Mouse (Mus musculus) kidney, adult 2 months (tissue): ENCODE data around the gene AW011738.

Experiments used
- CTCF ChIP-seq: fragments of 200-500 bp; conservative IDR thresholded peaks from 2 replicates; pipeline ENCODE4 v1.5.1; 2011; ENCODE audit warnings: low read depth, mild to moderate bottlenecking, control low read depth, low read length, moderate library complexity, mixed read lengths; ENCODE audit not compliant: insufficient read depth, insufficient read length
- POLR2A ChIP-seq: fragments of 200-500 bp; IDR thresholded peaks from one replicate; pipeline ENCODE4 v1.6.1; 2011; ENCODE audit warnings: low read depth, low read length, control low read depth

DNA sequence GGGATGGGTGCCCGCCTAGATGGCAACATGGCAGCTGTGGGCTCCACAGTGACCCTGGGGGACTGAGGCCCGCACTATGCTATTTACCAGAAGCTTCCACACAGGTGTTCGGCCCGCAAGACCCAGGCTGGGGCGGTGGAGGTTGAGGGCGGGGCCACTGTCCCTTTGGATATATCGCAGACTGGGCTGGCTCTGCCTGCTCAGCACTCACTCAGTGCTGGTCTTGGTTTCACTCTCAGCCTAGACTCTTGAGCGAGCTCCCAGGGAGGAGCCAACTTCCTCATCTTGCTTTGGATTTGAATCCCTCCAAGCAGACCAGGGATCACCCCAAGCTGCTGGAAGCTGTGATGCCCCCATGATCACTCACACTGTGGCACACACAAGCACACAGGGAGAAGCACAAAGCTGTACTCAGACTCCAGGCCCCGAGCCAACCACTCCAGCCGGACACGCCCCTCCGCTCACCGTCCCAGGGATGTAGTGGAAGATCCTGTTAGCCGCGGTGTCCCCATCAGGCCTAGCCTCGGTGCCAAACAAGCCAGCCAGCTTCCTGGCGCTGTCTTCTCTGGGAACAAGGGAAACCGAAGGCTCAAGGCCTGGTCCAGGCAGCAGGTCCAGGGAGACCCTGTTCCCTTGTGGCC lies 24.8 kb downstream of the AW011738 start:
- TF ChIP-seq CTCF (no peak), POLR2A (no peak)
